Mouse (Mus musculus) small intestine, adult 2 months (tissue): ENCODE results near the gene Adam15.

Experiments used
- CTCF ChIP-seq: fragments of 200-500 bp; IDR thresholded peaks from 2 replicates; pipeline ENCODE4 v1.5.1; 2012; ENCODE audit warnings: low read depth, mild to moderate bottlenecking, control low read depth, inconsistent platforms, low read length, moderate library complexity, mixed read lengths; ENCODE audit not compliant: insufficient replicate concordance, insufficient read length; ENCODE audit errors: extremely low read depth
- POLR2A ChIP-seq: fragments of 200-500 bp; IDR thresholded peaks from 2 replicates; pipeline ENCODE4 v1.6.1; 2012; ENCODE audit warnings: low read depth, mild to moderate bottlenecking, control low read depth, inconsistent platforms, low read length, moderate library complexity

- TF ChIP-seq CTCF (no peak), POLR2A (no peak)
These were observed 46.8 kb upstream of the Adam15 start for GRCm38 (mm10) chr3:89396654-89397005.
